Mouse (Mus musculus): Measurements from ENCODE around the gene Gng12. TPM values are rescaled to one million over a fixed set of nuclear protein-coding genes. Genes with fewer than 3 reads are reported as not detected.
A peak's percentile ranks its signal among the peaks of the same experiment; 100 is the strongest.

The Gng12 gene
- total RNA-seq, 1 experiment: 14.3 TPM

DNA sequence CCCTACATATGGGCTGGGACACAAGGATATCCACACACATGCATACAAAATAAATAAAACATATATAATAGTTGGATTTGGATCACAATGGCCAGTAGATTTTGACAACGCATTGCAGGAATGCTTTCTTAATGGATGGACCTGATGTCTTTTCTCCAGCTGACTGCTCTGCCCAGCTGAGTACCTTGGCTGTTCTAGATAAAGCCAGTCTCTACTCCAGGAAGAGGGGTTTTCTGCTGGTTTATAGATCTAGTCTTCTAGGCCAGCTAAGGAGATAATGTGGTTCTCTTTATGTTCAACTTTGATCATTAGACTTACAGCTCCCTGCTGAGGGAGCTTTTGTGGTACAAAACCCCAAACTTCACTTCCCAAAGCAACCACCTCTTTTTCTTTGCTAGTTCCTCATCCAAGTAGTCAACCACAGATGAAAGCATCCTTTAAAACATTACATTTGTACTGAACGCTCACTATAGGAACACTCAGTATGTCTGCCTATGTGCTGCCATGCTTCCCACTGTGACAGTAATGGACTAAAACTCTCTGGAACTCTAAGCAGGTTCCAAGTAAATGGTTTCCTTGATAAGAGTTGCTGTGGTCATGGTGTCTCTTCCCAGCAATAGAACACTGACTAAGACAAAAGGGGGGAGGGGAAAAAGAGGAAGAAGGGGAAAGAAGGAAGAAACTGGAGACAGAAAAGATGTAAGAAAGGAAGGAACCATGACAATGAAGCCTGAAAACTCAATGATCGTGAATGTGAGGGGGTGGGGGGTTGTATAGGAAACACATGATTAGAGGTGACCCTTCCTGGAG is 5.6 kb upstream of the Gng12 start:
- no peaks in the 10 kb centered on the region for H3K9me3 ChIP-seq (ENCODE audit: control insufficient read depth, insufficient read depth, low read depth, low read length)
- no peak overlapping the region for H3K9ac ChIP-seq (ENCODE audit: insufficient read depth, low read depth, low read length, poor library complexity, severe bottlenecking)
- in situ Hi-C loops (cut with MboI; ENCODE audit: low sequenced_read_pairs in 2 of 2, unreplicated experiment in 2 of 2): no loop called here
- TF ChIP-seq ZC3H11A (IDR thresholded peaks at IDR 0.05; ENCODE audit: borderline replicate concordance, low read depth, low read length) (no peak), CHD2 (IDR thresholded peaks at IDR 0.05; ENCODE audit: low read depth, low read length) (no peak), ZNF384 (IDR thresholded peaks at IDR 0.05; ENCODE audit: low read depth, low read length) (no peak), HCFC1 (IDR thresholded peaks at IDR 0.05; ENCODE audit: borderline replicate concordance, insufficient read depth, low read length) (no peak), MAFK (IDR thresholded peaks at IDR 0.05; ENCODE audit: insufficient read depth, low read depth, low read length) (no peak)
- H3K4me1 ChIP-seq (ENCODE audit: control insufficient read depth in 2 of 2, insufficient read depth in 2 of 2, low read length in 2 of 2, poor library complexity in 1 of 2): no peaks in the 10 kb centered on the region
- DNase-seq (ENCODE audit: low read depth, low spot score): no peak
- no peak overlapping the region for H3K4me3 ChIP-seq (ENCODE audit: insufficient read depth in 1 of 2, low read depth in 1 of 2, low read length in 2 of 2, poor library complexity in 1 of 2, severe bottlenecking in 1 of 2)
- no peaks in the 10 kb centered on the region for H3K36me3 ChIP-seq (ENCODE audit: control insufficient read depth, insufficient read depth, low read length, poor library complexity, severe bottlenecking)
- no peak overlapping the region for H3K27ac ChIP-seq (ENCODE audit: insufficient read depth, low read depth, low read length, poor library complexity, severe bottlenecking)

DNA sequence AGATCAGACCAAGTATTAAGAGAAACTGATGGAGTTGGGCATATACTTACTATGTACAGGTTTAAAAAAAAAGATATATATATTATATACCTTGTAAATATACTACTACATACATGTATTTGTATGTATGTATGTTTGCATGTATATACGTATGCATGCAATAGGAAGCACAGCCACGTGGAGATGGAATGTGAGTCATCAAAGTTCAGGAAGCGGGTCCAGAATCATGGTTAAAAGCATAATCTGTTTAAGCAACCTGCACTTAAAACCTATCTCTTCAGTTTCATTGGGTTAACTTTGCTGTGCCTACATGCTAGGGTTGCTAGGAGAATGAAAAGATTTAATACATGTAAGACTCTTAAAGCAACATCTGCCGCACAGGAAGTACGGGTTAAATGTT is 2.2 kb upstream of the Gng12 start:
- in situ Hi-C loops (cut with MboI; ENCODE audit: low sequenced_read_pairs in 2 of 2, unreplicated experiment in 2 of 2): no loop called here
- TF ChIP-seq HCFC1 (IDR thresholded peaks at IDR 0.05; ENCODE audit: borderline replicate concordance, insufficient read depth, low read length) (no peak), ZNF384 (IDR thresholded peaks at IDR 0.05; ENCODE audit: low read depth, low read length) (no peak), ZC3H11A (IDR thresholded peaks at IDR 0.05; ENCODE audit: borderline replicate concordance, low read depth, low read length) (no peak), MAFK (IDR thresholded peaks at IDR 0.05; ENCODE audit: insufficient read depth, low read depth, low read length) (no peak), CHD2 (IDR thresholded peaks at IDR 0.05; ENCODE audit: low read depth, low read length) (no peak)

DNA sequence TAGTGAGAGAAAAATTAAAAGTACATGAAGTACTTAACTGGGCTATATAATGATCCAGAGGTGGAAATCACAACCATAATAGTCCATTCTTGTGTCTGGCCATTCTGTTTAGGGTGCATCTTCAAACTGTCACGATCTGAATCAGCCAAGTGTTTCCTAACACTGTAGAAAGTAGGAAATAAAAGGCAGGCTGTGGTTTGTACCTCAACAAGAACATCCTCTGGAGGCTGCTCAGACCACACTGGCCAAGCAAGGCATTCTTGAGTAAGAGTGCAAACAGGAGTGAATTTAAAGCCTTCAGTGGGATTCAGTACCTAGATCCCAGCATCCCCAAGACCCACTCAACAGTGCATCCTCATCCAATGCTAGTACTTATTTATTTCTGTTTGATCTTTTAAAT is 1.2 kb upstream of the Gng12 start:
- Histone ChIP-seq H3K36me3 (ENCODE audit: control insufficient read depth, insufficient read depth, low read length, poor library complexity, severe bottlenecking) (no peaks in the 10 kb centered on the region), H3K4me1 (ENCODE audit: control insufficient read depth in 2 of 2, insufficient read depth in 2 of 2, low read length in 2 of 2, poor library complexity in 1 of 2) (0 out of 4 replicates have a peak, but pooled peaks cover 0 to 2% of the 10 kb centered on the region in 2 experiments), H3K9ac (ENCODE audit: insufficient read depth, low read depth, low read length, poor library complexity, severe bottlenecking) (no peak overlapping the region), H3K4me3 (ENCODE audit: insufficient read depth in 1 of 2, low read depth in 1 of 2, low read length in 2 of 2, poor library complexity in 1 of 2, severe bottlenecking in 1 of 2) (no peak overlapping the region), H3K27ac (ENCODE audit: insufficient read depth, low read depth, low read length, poor library complexity, severe bottlenecking) (no peak overlapping the region), H3K9me3 (ENCODE audit: control insufficient read depth, insufficient read depth, low read depth, low read length) (no peaks in the 10 kb centered on the region)
- DNase-seq (ENCODE audit: low read depth, low spot score): no peak
- TF ChIP-seq ZNF384 (IDR thresholded peaks at IDR 0.05; ENCODE audit: low read depth, low read length) (no peak), MAFK (IDR thresholded peaks at IDR 0.05; ENCODE audit: insufficient read depth, low read depth, low read length) (no peak), CHD2 (IDR thresholded peaks at IDR 0.05; ENCODE audit: low read depth, low read length) (no peak), ZC3H11A (IDR thresholded peaks at IDR 0.05; ENCODE audit: borderline replicate concordance, low read depth, low read length) (no peak), HCFC1 (IDR thresholded peaks at IDR 0.05; ENCODE audit: borderline replicate concordance, insufficient read depth, low read length) (no peak)
- in situ Hi-C loops (cut with MboI; ENCODE audit: low sequenced_read_pairs in 2 of 2, unreplicated experiment in 2 of 2): no loop called here

More for the DNA sequence above, 2.2 kb upstream of the Gng12 start:
- Histone ChIP-seq H3K4me3 (ENCODE audit: insufficient read depth in 1 of 2, low read depth in 1 of 2, low read length in 2 of 2, poor library complexity in 1 of 2, severe bottlenecking in 1 of 2) (no peak overlapping the region), H3K4me1 (ENCODE audit: control insufficient read depth in 2 of 2, insufficient read depth in 2 of 2, low read length in 2 of 2, poor library complexity in 1 of 2) (0 out of 4 replicates have a peak, but pooled peaks cover 0 to 2% of the 10 kb centered on the region in 2 experiments), H3K9ac (ENCODE audit: insufficient read depth, low read depth, low read length, poor library complexity, severe bottlenecking) (no peak overlapping the region), H3K36me3 (ENCODE audit: control insufficient read depth, insufficient read depth, low read length, poor library complexity, severe bottlenecking) (no peaks in the 10 kb centered on the region), H3K9me3 (ENCODE audit: control insufficient read depth, insufficient read depth, low read depth, low read length) (no peaks in the 10 kb centered on the region), H3K27ac (ENCODE audit: insufficient read depth, low read depth, low read length, poor library complexity, severe bottlenecking) (no peak overlapping the region)
- no peak for DNase-seq (ENCODE audit: low read depth, low spot score)

DNA sequence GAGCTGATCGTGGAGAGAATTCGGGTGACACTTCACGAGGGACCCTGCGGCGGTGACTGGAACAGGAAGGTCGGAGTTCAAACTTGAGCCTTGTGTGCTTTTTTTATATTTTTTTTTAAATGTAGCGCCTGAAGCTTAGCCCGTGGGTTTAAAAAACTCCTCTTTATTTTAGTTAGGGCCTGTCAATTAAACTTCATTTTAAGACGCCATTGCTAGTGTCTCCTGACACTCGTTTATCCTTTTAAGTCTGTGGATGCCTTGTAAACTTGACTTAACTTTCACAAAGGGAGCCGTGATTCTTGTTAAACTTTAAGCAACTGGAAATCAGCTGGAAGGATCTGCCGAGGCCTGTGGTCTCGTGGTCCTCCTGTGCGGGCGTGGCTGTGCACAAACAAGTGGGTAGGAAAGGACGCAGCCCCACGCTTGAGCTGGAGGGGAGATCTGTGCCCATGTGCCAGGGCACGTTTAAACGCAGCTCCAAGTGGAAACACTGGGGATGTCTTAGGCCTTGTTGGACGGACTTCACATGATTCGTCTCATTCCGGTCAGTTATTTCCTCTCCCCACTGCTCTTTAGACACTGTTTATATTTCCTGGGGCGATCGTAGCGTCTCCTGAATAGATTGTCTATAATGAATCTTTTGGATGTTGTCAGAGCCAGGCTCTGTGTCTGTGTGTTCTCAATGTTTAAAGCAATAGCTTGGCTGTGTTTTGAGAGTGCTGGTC is 886 bp downstream of the Gng12 start:
- Histone ChIP-seq H3K36me3 (ENCODE audit: control insufficient read depth, insufficient read depth, low read length, poor library complexity, severe bottlenecking) (no peaks in the 10 kb centered on the region), H3K9me3 (ENCODE audit: control insufficient read depth, insufficient read depth, low read depth, low read length) (no peaks in the 10 kb centered on the region), H3K27ac (ENCODE audit: insufficient read depth, low read depth, low read length, poor library complexity, severe bottlenecking) (no peak overlapping the region), H3K4me1 (ENCODE audit: control insufficient read depth in 2 of 2, insufficient read depth in 2 of 2, low read length in 2 of 2, poor library complexity in 1 of 2) (0 out of 4 replicates have a peak, but pooled peaks cover 0 to 2% of the 10 kb centered on the region in 2 experiments), H3K9ac (ENCODE audit: insufficient read depth, low read depth, low read length, poor library complexity, severe bottlenecking) (peak overlapping the region; percentile 85), H3K4me3 (ENCODE audit: insufficient read depth in 1 of 2, low read depth in 1 of 2, low read length in 2 of 2, poor library complexity in 1 of 2, severe bottlenecking in 1 of 2) (peak overlapping the region; percentile 79 to 85)
- DNase-seq (ENCODE audit: low read depth, low spot score): no peak
- TF ChIP-seq MAFK (IDR thresholded peaks at IDR 0.05; ENCODE audit: insufficient read depth, low read depth, low read length) (no peak), HCFC1 (IDR thresholded peaks at IDR 0.05; ENCODE audit: borderline replicate concordance, insufficient read depth, low read length) (no peak), ZC3H11A (IDR thresholded peaks at IDR 0.05; ENCODE audit: borderline replicate concordance, low read depth, low read length) (no peak), CHD2 (IDR thresholded peaks at IDR 0.05; ENCODE audit: low read depth, low read length) (no peak), ZNF384 (IDR thresholded peaks at IDR 0.05; ENCODE audit: low read depth, low read length) (no peak)
- in situ Hi-C loops (cut with MboI; ENCODE audit: low sequenced_read_pairs in 2 of 2, unreplicated experiment in 2 of 2): no loop called here

All from ES-E14 (cell line).